Mouse (Mus musculus): ENCODE measurements around the gene Tent5b. TPM values are rescaled to one million over a fixed set of nuclear protein-coding genes. Genes with fewer than 3 reads are reported as not detected.

The Tent5b gene
- polyA plus RNA-seq (2015; fragmentation: Nextera tagmentation; extraction: Ambion mirVana), result 0.13 and 0.30 TPM in 2 replicates

DNA sequence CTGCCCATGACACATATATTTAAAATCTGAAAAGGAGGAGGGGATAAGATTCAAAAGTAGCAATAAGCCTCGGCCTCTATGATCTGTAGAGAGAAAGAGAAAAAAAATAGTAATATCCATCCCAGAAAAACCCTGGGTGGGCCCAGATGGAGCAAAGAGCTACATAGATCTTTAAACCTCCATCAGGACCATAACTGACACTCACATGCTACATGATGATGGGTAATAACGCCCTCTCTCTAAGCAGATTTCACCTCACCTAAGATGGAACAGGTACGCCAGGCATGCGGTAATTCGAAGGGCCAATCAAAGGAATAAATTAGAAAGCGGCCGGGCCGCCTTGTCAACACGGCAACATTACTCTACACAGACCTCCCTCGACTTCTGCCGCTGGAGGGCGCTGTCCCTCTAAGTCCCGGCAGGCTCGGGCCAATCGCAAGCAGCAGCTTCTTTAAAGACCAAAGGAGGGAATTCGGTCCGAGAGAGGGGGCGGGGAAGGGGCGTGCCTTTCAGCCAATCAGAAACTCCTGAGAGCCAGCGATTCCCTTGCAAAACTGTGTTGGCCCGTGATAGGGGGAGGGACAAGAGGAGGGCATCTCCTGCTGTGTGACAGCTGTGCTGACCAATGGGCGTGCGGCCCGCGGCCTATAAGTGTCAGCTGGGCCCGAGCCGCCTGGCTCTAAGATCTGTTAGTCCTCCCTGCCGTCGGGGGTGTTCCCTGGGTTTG lies at the start of gene Tent5b:
Tent5b (plus strand) TSS at position 675 of the 727 bp plus-strand sequence.
- ATAC-seq (ENCODE audit: low FRiP score), result peak; percentile 97
- Histone ChIP-seq H3K4me2 (peak within 1 kb of the TSS; percentile 54), H3K4me1 (replicated peaks) (peaks cover 20% of the 10 kb centered on the region), H3K4me3 (peak within 1 kb of the TSS; percentile 43), H3K9me3 (no peaks in the 10 kb centered on the region), H3K9ac (peak within 1 kb of the TSS; percentile 66), H3K27ac (no peak within 1 kb of the TSS), H3K36me3 (no peaks in the 10 kb centered on the region), H3K27me3 (peaks cover 66% of the 10 kb centered on the region)
- 6% methylated on average over 29 of the region's 29 CpGs for WGBS

DNA sequence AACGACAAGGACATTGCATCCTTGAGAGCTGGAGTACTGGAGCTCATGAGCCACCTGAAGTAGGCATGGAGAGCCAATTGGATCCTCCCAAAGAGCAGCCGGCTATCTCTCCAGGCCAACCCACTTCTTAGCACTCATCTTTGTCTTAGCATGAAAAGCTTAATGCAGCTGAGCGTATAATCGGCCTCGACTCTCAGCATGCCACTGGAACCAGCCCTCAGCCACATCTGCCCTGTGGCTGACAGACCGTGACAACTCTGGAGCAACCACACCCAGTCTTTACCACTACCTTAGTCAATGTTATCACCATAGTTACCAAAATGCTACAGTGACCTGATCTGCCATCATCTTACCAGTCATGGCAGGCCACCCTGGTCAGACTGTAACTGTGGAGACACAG lies 48.4 kb upstream of the Tent5b start:
- Histone ChIP-seq H3K4me3 (no peak overlapping the region), H3K4me2 (no peak overlapping the region), H3K9ac (no peak overlapping the region), H3K36me3 (no peaks in the 10 kb centered on the region), H3K27ac (no peak overlapping the region), H3K9me3 (no peaks in the 10 kb centered on the region), H3K27me3 (no peaks in the 10 kb centered on the region), H3K4me1 (replicated peaks) (peaks cover 12% of the 10 kb centered on the region)
- WGBS, result 60% methylated on average over 6 of the region's 6 CpGs
- no peak for ATAC-seq (ENCODE audit: low FRiP score)

DNA sequence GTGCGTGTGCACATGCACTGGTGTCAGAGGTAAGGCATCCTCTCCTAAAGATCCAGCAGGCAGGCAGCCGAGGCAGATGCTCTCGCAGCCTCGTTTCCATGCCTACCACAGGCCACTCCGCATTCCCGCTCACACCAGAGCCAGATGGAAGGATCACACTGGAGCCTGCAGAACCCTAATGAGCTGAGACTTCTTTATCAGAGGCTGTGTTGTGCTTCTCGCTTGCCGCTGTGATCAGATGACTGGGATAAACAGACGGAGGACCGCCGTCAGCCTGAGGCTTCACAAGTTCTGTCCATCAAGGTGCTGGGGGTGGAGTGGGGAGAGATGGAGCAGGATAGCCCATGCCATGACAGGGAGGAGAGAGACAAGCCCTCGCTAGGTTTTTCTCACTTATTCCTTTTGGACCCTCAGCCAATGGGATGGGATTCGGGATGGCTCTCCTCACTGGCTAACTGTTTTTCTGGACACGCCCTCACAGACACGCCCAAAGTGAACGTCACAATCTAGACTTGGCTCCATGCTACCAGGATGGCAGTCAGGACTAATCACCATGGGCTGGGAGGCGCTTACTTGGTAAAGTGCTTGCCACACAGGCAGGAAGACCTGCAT lies 47.3 kb upstream of the Tent5b start:
- H3K9ac ChIP-seq, result no peak overlapping the region; the same call in 1 of the 2 replicates
- 18% methylated on average over 17 of the region's 17 CpGs for WGBS

DNA sequence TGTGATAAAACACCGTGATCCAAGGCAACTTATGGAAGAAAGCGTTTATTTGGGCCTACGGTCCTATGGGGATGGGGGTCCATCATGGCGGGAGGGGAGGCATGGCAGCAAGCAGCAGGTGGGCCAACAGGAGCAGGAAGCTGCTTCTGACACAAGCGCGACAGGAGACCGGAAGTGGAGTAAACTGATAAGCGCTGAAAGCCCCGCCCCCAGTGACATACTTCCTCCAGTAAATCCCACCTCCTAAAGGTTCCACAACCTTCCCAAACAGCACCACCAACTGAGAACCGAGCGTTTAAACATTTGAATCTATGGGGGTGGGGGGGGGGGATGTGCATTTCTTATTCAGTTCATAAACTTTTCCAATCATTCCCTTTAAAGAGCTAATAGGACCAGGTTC lies 44.0 kb upstream of the Tent5b start:
- Histone ChIP-seq H3K4me2 (no peak overlapping the region), H3K27me3 (no peaks in the 10 kb centered on the region), H3K4me1 (replicated peaks) (peaks cover 28% of the 10 kb centered on the region), H3K4me3 (no peak overlapping the region), H3K9me3 (no peaks in the 10 kb centered on the region), H3K36me3 (no peaks in the 10 kb centered on the region), H3K9ac (no peak overlapping the region), H3K27ac (no peak overlapping the region)
- WGBS, result 94% methylated on average over 11 of the region's 11 CpGs
- no peak for ATAC-seq (ENCODE audit: low FRiP score)

More for the DNA sequence above, 47.3 kb upstream of the Tent5b start:
- Histone ChIP-seq H3K4me1 (replicated peaks) (peaks cover 7% of the 10 kb centered on the region), H3K27me3 (no peaks in the 10 kb centered on the region), H3K4me2 (peak overlapping the region; percentile 32), H3K9me3 (no peaks in the 10 kb centered on the region), H3K36me3 (no peaks in the 10 kb centered on the region), H3K27ac (peak overlapping the region; percentile 71), H3K4me3 (no peak overlapping the region)
- peak; percentile 61 for ATAC-seq (ENCODE audit: low FRiP score)

GRCm38 (mm10) chr4:133439460-133440376 lies 40.2 kb upstream of the Tent5b start:
- H3K4me2 ChIP-seq, result peak overlapping the region; percentile 48
- no peaks in the 10 kb centered on the region for H3K36me3 ChIP-seq
- 11% methylated on average over 17 of the region's 17 CpGs for WGBS
- H3K4me3 ChIP-seq, result peak overlapping the region; percentile 12
- peaks cover 23% of the 10 kb centered on the region for H3K4me1 ChIP-seq (replicated peaks)
- peak overlapping the region; percentile 90 for H3K27ac ChIP-seq
- peak overlapping the region; percentile 59 for H3K9ac ChIP-seq
- ATAC-seq (ENCODE audit: low FRiP score), result peak; percentile 89
- H3K9me3 ChIP-seq, result no peaks in the 10 kb centered on the region
- H3K27me3 ChIP-seq, result no peaks in the 10 kb centered on the region

- ATAC-seq (ENCODE audit: low FRiP score), result peak; percentile 80
- peaks cover 23% of the 10 kb centered on the region for H3K4me1 ChIP-seq (replicated peaks)
- peak overlapping the region; percentile 48 for H3K4me2 ChIP-seq
- peak overlapping the region; percentile 59 for H3K9ac ChIP-seq
- H3K9me3 ChIP-seq, result no peaks in the 10 kb centered on the region
- H3K4me3 ChIP-seq, result peak overlapping the region; percentile 12
- no peaks in the 10 kb centered on the region for H3K36me3 ChIP-seq
- H3K27me3 ChIP-seq, result no peaks in the 10 kb centered on the region
- H3K27ac ChIP-seq, result peak overlapping the region; percentile 90
- WGBS, result 2% methylated on average over 6 of the region's 6 CpGs
Observed at GRCm38 (mm10) chr4:133440377-133440795, 39.5 kb upstream of the Tent5b start.

DNA sequence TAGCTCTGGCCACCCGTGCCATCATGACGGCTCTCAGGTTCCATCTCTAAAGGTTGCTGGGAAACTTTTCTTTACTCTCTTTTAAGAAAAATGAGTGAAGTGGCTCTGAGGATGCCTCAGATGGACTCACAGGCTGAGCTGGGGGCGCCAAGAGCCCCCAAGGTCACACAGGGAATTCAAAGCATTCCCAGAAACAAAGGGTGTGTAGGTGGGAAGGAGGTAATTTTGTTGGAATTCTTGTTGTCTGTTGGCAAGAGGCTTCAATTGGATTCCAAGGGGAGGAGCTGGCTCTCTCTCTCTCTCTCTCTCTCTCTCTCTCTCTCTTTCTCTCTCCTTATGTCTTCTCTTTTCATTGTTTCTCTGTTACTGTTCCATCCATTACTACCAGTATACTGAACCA lies 37.7 kb upstream of the Tent5b start:
- Histone ChIP-seq H3K27ac (no peak overlapping the region), H3K36me3 (no peaks in the 10 kb centered on the region)
- no peak for ATAC-seq (ENCODE audit: low FRiP score)

GRCm38 (mm10) chr4:133443085-133443484 lies 36.8 kb upstream of the Tent5b start:
- H3K9ac ChIP-seq, result no peak overlapping the region
- 43% methylated on average over 5 of the region's 5 CpGs for WGBS
- H3K27ac ChIP-seq, result peak overlapping the region; percentile 64
- no peak for ATAC-seq (ENCODE audit: low FRiP score)
- no peak overlapping the region for H3K4me3 ChIP-seq
- H3K9me3 ChIP-seq, result no peaks in the 10 kb centered on the region
- no peaks in the 10 kb centered on the region for H3K36me3 ChIP-seq
- H3K4me1 ChIP-seq (replicated peaks), result peaks cover 23% of the 10 kb centered on the region
- H3K27me3 ChIP-seq, result 0 out of 2 replicates have a peak, but pooled peaks cover 6% of the 10 kb centered on the region
- H3K4me2 ChIP-seq, result no peak overlapping the region

More for the DNA sequence above, 37.7 kb upstream of the Tent5b start:
- H3K27me3 ChIP-seq, result 0 out of 2 replicates have a peak, but pooled peaks cover 6% of the 10 kb centered on the region
- H3K4me1 ChIP-seq (replicated peaks), result peaks cover 23% of the 10 kb centered on the region
- H3K4me2 ChIP-seq, result no peak overlapping the region
- H3K9me3 ChIP-seq, result no peaks in the 10 kb centered on the region
- H3K9ac ChIP-seq, result no peak overlapping the region
- WGBS, result 24% methylated on average over 3 of the region's 3 CpGs
- no peak overlapping the region for H3K4me3 ChIP-seq

GRCm38 (mm10) chr4:133445727-133446126 lies 34.2 kb upstream of the Tent5b start:
- 92% methylated on average over 5 of the region's 5 CpGs for WGBS
- no peak overlapping the region for H3K9ac ChIP-seq
- no peak for ATAC-seq (ENCODE audit: low FRiP score)
- H3K36me3 ChIP-seq, result no peaks in the 10 kb centered on the region
- H3K4me1 ChIP-seq (replicated peaks), result peaks cover 12% of the 10 kb centered on the region
- H3K4me2 ChIP-seq, result no peak overlapping the region
- 0 out of 2 replicates have a peak, but pooled peaks cover 6% of the 10 kb centered on the region for H3K27me3 ChIP-seq
- H3K4me3 ChIP-seq, result no peak overlapping the region
- no peak overlapping the region for H3K27ac ChIP-seq
- H3K9me3 ChIP-seq, result no peaks in the 10 kb centered on the region

- no peak for ATAC-seq (ENCODE audit: low FRiP score)
- 0 out of 2 replicates have a peak, but pooled peaks cover 6% of the 10 kb centered on the region for H3K27me3 ChIP-seq
- no peak overlapping the region for H3K9ac ChIP-seq
- WGBS, result 69% methylated on average over 5 of the region's 5 CpGs
- H3K36me3 ChIP-seq, result no peaks in the 10 kb centered on the region
- H3K9me3 ChIP-seq, result no peaks in the 10 kb centered on the region
- H3K4me3 ChIP-seq, result no peak overlapping the region
- no peak overlapping the region for H3K27ac ChIP-seq
- H3K4me2 ChIP-seq, result no peak overlapping the region
- H3K4me1 ChIP-seq (replicated peaks), result peaks cover 9% of the 10 kb centered on the region
Observed at GRCm38 (mm10) chr4:133447366-133447765, 32.6 kb upstream of the Tent5b start.

GRCm38 (mm10) chr4:133447967-133448366 lies 32.0 kb upstream of the Tent5b start:
- Histone ChIP-seq H3K4me2 (no peak overlapping the region), H3K27me3 (0 out of 2 replicates have a peak, but pooled peaks cover 6% of the 10 kb centered on the region), H3K4me1 (replicated peaks) (peaks cover 9% of the 10 kb centered on the region), H3K9me3 (no peaks in the 10 kb centered on the region), H3K27ac (no peak overlapping the region), H3K9ac (no peak overlapping the region), H3K4me3 (no peak overlapping the region), H3K36me3 (no peaks in the 10 kb centered on the region)
- WGBS, result 75% methylated on average over 11 of the region's 11 CpGs
- no peak for ATAC-seq (ENCODE audit: low FRiP score)
